Mouse (Mus musculus): ENCODE measurements at regions not wholly inside any gene's neighbourhood (a gene's known extent, or its start where the extent isn't known, plus 50 kb on each side); places are given as distances from the start of the nearest gene placed in this dataset.

GRCm38 (mm10) chr11:84627259-84627658, 101.9 kb upstream of the Lhx1 start:
- peaks cover 26% of the 10 kb centered on the region for H3K27me3 ChIP-seq (ENCODE audit: control insufficient read depth, insufficient read depth, insufficient read length)
- no peaks in the 10 kb centered on the region for H3K79me2 ChIP-seq (ENCODE audit: control insufficient read depth, insufficient read depth)
- TF ChIP-seq CEBPB (IDR thresholded peaks at IDR 0.05; ENCODE audit: low read depth) (no peak), USF1 (IDR thresholded peaks at IDR 0.05; ENCODE audit: low read depth) (no peak), FOSL1 (IDR thresholded peaks at IDR 0.05; ENCODE audit: insufficient read depth, low read length, poor library complexity, severe bottlenecking) (no peak), CTCF (IDR thresholded peaks at IDR 0.05; ENCODE audit: control insufficient read depth, insufficient read depth, insufficient read length) (no peak), MAX (IDR thresholded peaks at IDR 0.05) (no peak), MYOG (IDR thresholded peaks at IDR 0.05; ENCODE audit: control insufficient read depth, extremely low read depth, insufficient read length) (no peak), MYOD1 (IDR thresholded peaks at IDR 0.05; ENCODE audit: control insufficient read depth, insufficient read length, low read depth) (no peak)
- no peak overlapping the region for H3K4me3 ChIP-seq (ENCODE audit: insufficient read depth, poor library complexity, severe bottlenecking)
- H3ac ChIP-seq (ENCODE audit: control insufficient read depth, insufficient read length, low read depth): no peak overlapping the region
- no peaks in the 10 kb centered on the region for H3K36me3 ChIP-seq (ENCODE audit: control insufficient read depth, insufficient read depth)
- H3K79me3 ChIP-seq (ENCODE audit: low read depth): no peaks in the 10 kb centered on the region

- Histone ChIP-seq H3K36me3 (ENCODE audit: control insufficient read depth, insufficient read depth) (no peaks in the 10 kb centered on the region), H3K27me3 (ENCODE audit: control insufficient read depth, insufficient read depth, insufficient read length) (peaks cover 20% of the 10 kb centered on the region)
Measured at GRCm38 (mm10) chr11:84624100-84624499, 98.8 kb upstream of the Lhx1 start.

GRCm38 (mm10) chr11:84619713-84620112, 94.4 kb upstream of the Lhx1 start:
- TF ChIP-seq CEBPB (IDR thresholded peaks at IDR 0.05; ENCODE audit: low read depth) (no peak), MYOD1 (IDR thresholded peaks at IDR 0.05; ENCODE audit: control insufficient read depth, insufficient read length, low read depth) (no peak), MYOG (IDR thresholded peaks at IDR 0.05; ENCODE audit: control insufficient read depth, extremely low read depth, insufficient read length) (no peak)
- Histone ChIP-seq H3K27me3 (ENCODE audit: control insufficient read depth, insufficient read depth, insufficient read length) (peaks cover 3% of the 10 kb centered on the region), H3K79me2 (ENCODE audit: control insufficient read depth, insufficient read depth) (no peaks in the 10 kb centered on the region), H3K36me3 (ENCODE audit: control insufficient read depth, insufficient read depth) (no peaks in the 10 kb centered on the region), H3ac (ENCODE audit: control insufficient read depth, insufficient read length, low read depth) (no peak overlapping the region), H3K79me3 (ENCODE audit: low read depth) (no peaks in the 10 kb centered on the region), H3K4me3 (ENCODE audit: insufficient read depth, poor library complexity, severe bottlenecking) (no peak overlapping the region)

More at GRCm38 (mm10) chr11:84624100-84624499, 98.8 kb upstream of the Lhx1 start:
- Histone ChIP-seq H3ac (ENCODE audit: control insufficient read depth, insufficient read length, low read depth) (no peak overlapping the region), H3K79me2 (ENCODE audit: control insufficient read depth, insufficient read depth) (no peaks in the 10 kb centered on the region), H3K4me3 (ENCODE audit: insufficient read depth, poor library complexity, severe bottlenecking) (no peak overlapping the region), H3K79me3 (ENCODE audit: low read depth) (no peaks in the 10 kb centered on the region)
- TF ChIP-seq CEBPB (IDR thresholded peaks at IDR 0.05; ENCODE audit: low read depth) (no peak), USF1 (IDR thresholded peaks at IDR 0.05; ENCODE audit: low read depth) (no peak), MYOG (IDR thresholded peaks at IDR 0.05; ENCODE audit: control insufficient read depth, extremely low read depth, insufficient read length) (no peak), CTCF (IDR thresholded peaks at IDR 0.05; ENCODE audit: control insufficient read depth, insufficient read depth, insufficient read length) (no peak), MYOD1 (IDR thresholded peaks at IDR 0.05; ENCODE audit: control insufficient read depth, insufficient read length, low read depth) (no peak)

- TF ChIP-seq FOSL1 (IDR thresholded peaks at IDR 0.05; ENCODE audit: insufficient read depth, low read length, poor library complexity, severe bottlenecking): no peak
- TF ChIP-seq CTCF (IDR thresholded peaks at IDR 0.05; ENCODE audit: control insufficient read depth, insufficient read depth, insufficient read length): no peak
- no peak for TF ChIP-seq MAX (IDR thresholded peaks at IDR 0.05)
- no peak for TF ChIP-seq CEBPB (IDR thresholded peaks at IDR 0.05; ENCODE audit: low read depth)
- TF ChIP-seq USF1 (IDR thresholded peaks at IDR 0.05; ENCODE audit: low read depth): no peak
- TF ChIP-seq MYOD1 (IDR thresholded peaks at IDR 0.05; ENCODE audit: control insufficient read depth, insufficient read length, low read depth): no peak
- TF ChIP-seq MYOG (IDR thresholded peaks at IDR 0.05; ENCODE audit: control insufficient read depth, extremely low read depth, insufficient read length): no peak
- Histone ChIP-seq H3K79me2 (ENCODE audit: control insufficient read depth, insufficient read depth) (no peaks in the 10 kb centered on the region), H3K36me3 (ENCODE audit: control insufficient read depth, insufficient read depth) (no peaks in the 10 kb centered on the region), H3ac (ENCODE audit: control insufficient read depth, insufficient read length, low read depth) (no peak overlapping the region), H3K79me3 (ENCODE audit: low read depth) (no peaks in the 10 kb centered on the region), H3K27me3 (ENCODE audit: control insufficient read depth, insufficient read depth, insufficient read length) (peaks cover 4% of the 10 kb centered on the region), H3K4me3 (ENCODE audit: insufficient read depth, poor library complexity, severe bottlenecking) (no peak overlapping the region)
Measured at GRCm38 (mm10) chr11:84618576-84618975, 93.2 kb upstream of the Lhx1 start.

GRCm38 (mm10) chr11:84612982-84613720, 87.8 kb upstream of the Lhx1 start:
- H3K79me2 ChIP-seq (ENCODE audit: control insufficient read depth, insufficient read depth): no peaks in the 10 kb centered on the region
- TF ChIP-seq MYOD1 (IDR thresholded peaks at IDR 0.05; ENCODE audit: control insufficient read depth, insufficient read length, low read depth) (no peak), USF1 (IDR thresholded peaks at IDR 0.05; ENCODE audit: low read depth) (no peak), MAX (IDR thresholded peaks at IDR 0.05) (no peak), CEBPB (IDR thresholded peaks at IDR 0.05; ENCODE audit: low read depth) (no peak), MYOG (IDR thresholded peaks at IDR 0.05; ENCODE audit: control insufficient read depth, extremely low read depth, insufficient read length) (no peak), FOSL1 (IDR thresholded peaks at IDR 0.05; ENCODE audit: insufficient read depth, low read length, poor library complexity, severe bottlenecking) (no peak), CTCF (IDR thresholded peaks at IDR 0.05; ENCODE audit: control insufficient read depth, insufficient read depth, insufficient read length) (no peak)
- no peak overlapping the region for H3ac ChIP-seq (ENCODE audit: control insufficient read depth, insufficient read length, low read depth)

GRCm38 (mm10) chr11:84611625-84611879, 86.2 kb upstream of the Lhx1 start:
- TF ChIP-seq MAX (IDR thresholded peaks at IDR 0.05) (no peak), MYOD1 (IDR thresholded peaks at IDR 0.05; ENCODE audit: control insufficient read depth, insufficient read length, low read depth) (no peak), USF1 (IDR thresholded peaks at IDR 0.05; ENCODE audit: low read depth) (no peak), MYOG (IDR thresholded peaks at IDR 0.05; ENCODE audit: control insufficient read depth, extremely low read depth, insufficient read length) (no peak), CTCF (IDR thresholded peaks at IDR 0.05; ENCODE audit: control insufficient read depth, insufficient read depth, insufficient read length) (no peak), CEBPB (IDR thresholded peaks at IDR 0.05; ENCODE audit: low read depth) (no peak), FOSL1 (IDR thresholded peaks at IDR 0.05; ENCODE audit: insufficient read depth, low read length, poor library complexity, severe bottlenecking) (no peak)

More at GRCm38 (mm10) chr11:84612982-84613720, 87.8 kb upstream of the Lhx1 start:
- no peaks in the 10 kb centered on the region for H3K36me3 ChIP-seq (ENCODE audit: control insufficient read depth, insufficient read depth)
- H3K79me3 ChIP-seq (ENCODE audit: low read depth): no peaks in the 10 kb centered on the region
- H3K27me3 ChIP-seq (ENCODE audit: control insufficient read depth, insufficient read depth, insufficient read length): peaks cover 34% of the 10 kb centered on the region
- H3K4me3 ChIP-seq (ENCODE audit: insufficient read depth, poor library complexity, severe bottlenecking): no peak overlapping the region

More at GRCm38 (mm10) chr11:84611625-84611879, 86.2 kb upstream of the Lhx1 start:
- no peaks in the 10 kb centered on the region for H3K79me2 ChIP-seq (ENCODE audit: control insufficient read depth, insufficient read depth)
- H3K27me3 ChIP-seq (ENCODE audit: control insufficient read depth, insufficient read depth, insufficient read length): peaks cover 49% of the 10 kb centered on the region
- no peak overlapping the region for H3K4me3 ChIP-seq (ENCODE audit: insufficient read depth, poor library complexity, severe bottlenecking)
- H3K36me3 ChIP-seq (ENCODE audit: control insufficient read depth, insufficient read depth): no peaks in the 10 kb centered on the region
- no peaks in the 10 kb centered on the region for H3K79me3 ChIP-seq (ENCODE audit: low read depth)
- no peak overlapping the region for H3ac ChIP-seq (ENCODE audit: control insufficient read depth, insufficient read length, low read depth)

Measured in C2C12 (cell line).